Mouse (Mus musculus): ENCODE measurements around the gene Gm45062.

Gm45062 gene

GRCm38 (mm10) chr6:8368198-8368864, 109.1 kb downstream of the Gm45062 start:
- no peak for DNase-seq (ENCODE audit: low read depth, low spot score)

- no peak for DNase-seq (ENCODE audit: low read depth, low spot score)
These were observed 111.4 kb downstream of the Gm45062 start for GRCm38 (mm10) chr6:8370624-8371023.

- no peak for DNase-seq (ENCODE audit: low read depth, low spot score)
These were observed 113.8 kb downstream of the Gm45062 start for GRCm38 (mm10) chr6:8373051-8373450.

DNA sequence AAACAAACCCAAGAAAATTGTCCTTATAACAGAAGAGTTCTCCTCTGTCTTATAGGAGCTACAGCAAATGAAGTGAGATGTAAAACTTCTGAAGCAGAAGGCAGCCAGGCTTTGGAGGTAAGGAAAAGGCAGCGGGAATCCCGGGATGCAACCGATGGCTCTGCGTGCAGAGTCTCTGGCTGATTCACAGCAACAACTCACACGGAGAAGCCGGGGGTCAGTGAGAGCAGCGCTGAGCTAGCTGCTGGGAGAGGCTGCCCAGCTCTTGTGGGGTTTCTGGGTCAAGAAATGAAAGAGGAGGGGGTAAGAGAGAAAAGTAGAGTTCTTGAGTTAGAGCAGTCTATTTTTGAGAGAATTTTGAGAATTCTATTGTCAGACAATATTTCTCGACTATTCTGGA, 114.6 kb downstream of the Gm45062 start:
- no peak for DNase-seq (ENCODE audit: low read depth, low spot score)

DNA sequence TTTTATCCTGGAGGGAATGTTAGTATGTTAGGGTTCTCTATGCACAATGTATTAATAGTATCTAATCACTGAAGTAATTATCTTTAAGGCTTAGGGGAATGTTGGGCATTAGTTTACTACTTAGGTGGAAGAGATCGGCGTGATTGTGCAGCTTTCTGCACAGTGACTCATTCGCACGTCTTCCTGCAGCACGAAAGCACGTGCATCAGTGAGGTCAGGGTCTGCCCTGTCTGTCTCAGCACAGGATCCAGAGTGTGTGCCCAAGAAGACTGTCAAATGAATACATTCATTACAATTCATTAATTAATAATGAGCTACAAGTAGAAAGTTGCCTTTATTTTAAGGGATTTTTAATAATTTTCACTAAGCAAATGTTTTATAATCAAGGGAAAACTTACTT, 115.0 kb downstream of the Gm45062 start:
- no peak for DNase-seq (ENCODE audit: low read depth, low spot score)

GRCm38 (mm10) chr6:8374712-8375111, 115.5 kb downstream of the Gm45062 start:
- DNase-seq (ENCODE audit: low read depth, low spot score), result no peak

DNA sequence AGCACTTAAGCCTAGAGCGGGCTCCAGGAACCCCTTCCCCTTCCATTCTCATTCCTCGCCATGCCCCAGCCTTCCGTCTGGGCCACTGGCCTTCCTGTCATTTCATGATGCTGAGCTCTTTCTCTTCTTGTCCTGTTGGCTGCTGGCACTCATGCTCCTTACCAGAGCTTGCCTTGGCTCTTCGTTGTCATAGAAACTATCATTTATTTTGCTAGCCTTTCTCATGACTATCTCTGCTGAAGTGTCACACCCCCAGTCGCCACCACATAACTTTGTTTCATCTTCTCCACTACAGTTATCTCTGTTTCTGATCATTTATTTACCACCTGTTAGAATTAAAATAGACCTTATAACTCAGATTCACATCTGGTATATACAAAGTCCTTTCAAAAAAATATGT, 117.1 kb downstream of the Gm45062 start:
- DNase-seq (ENCODE audit: low read depth, low spot score), result no peak

- DNase-seq (ENCODE audit: low read depth, low spot score), result no peak
These were observed 118.4 kb downstream of the Gm45062 start for GRCm38 (mm10) chr6:8377667-8378066.

- DNase-seq (ENCODE audit: low read depth, low spot score), result no peak
These were observed 130.1 kb downstream of the Gm45062 start for GRCm38 (mm10) chr6:8389307-8389706.

- DNase-seq (ENCODE audit: low read depth, low spot score), result no peak
These were observed 131.0 kb downstream of the Gm45062 start for GRCm38 (mm10) chr6:8390296-8390695.

DNA sequence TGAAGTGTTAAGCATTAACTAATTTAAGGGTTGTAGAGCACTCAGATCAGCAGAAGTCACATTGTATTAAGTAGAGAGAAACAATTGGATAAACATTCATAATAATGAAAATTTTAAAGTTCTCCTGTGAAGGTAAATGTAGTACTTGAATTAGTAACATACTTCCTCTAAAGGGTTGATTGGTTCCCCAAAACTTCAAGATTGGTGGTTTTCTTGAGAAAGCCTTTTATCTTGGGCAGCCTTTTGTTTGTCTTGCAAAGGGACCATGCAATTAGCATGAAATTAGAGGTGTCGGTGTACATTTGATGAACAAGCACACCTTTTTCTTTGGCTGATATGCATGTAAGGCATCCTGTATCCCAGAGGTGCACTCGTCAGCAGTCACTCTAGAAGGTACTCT, 131.7 kb downstream of the Gm45062 start:
- DNase-seq (ENCODE audit: low read depth, low spot score), result no peak

- no peak for DNase-seq (ENCODE audit: low read depth, low spot score)
These were observed 133.8 kb downstream of the Gm45062 start for GRCm38 (mm10) chr6:8393029-8393428.

DNA sequence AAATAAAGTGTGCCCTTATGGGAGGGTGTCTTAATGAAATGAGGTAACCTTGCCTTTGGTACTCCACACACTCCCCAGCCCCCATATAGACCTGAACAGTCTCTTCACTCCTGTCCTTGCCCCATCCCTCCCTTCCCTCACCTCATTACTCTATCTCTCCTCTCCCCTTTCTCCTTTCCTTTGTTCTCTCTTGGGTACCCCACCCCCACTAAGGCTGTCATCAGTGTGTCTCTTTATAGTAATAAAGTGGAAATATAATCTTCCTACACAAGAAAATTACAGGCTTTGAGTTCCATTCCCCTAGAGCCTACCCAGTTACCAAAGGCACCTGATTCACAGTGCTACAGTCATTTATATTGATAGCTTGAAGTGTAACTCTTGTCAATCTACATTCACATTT, 134.8 kb downstream of the Gm45062 start:
- DNase-seq (ENCODE audit: low read depth, low spot score), result no peak

GRCm38 (mm10) chr6:8395061-8395460, 135.8 kb downstream of the Gm45062 start:
- no peak for DNase-seq (ENCODE audit: low read depth, low spot score)

DNA sequence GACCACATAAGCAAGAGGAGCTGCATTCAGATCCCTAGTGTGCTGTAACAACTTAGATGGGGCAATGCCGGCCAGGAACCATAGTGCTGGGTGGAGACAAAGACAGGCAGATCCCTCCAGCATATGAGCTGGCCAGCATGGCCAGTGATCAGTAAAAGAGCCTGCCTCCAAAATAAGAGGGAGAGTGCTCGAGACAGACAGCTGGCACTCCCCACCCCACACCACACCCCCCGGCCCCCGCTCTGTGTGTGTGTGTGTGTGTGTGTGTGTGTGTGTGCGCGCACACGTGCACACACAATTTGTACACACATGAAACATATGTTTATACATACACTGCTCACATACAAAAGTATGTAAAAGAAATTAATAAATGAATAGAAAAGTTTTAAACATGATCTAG, 138.0 kb downstream of the Gm45062 start:
- DNase-seq (ENCODE audit: low read depth, low spot score), result no peak

- no peak for DNase-seq (ENCODE audit: low read depth, low spot score)
These were observed 140.5 kb downstream of the Gm45062 start for GRCm38 (mm10) chr6:8399710-8400109.

DNA sequence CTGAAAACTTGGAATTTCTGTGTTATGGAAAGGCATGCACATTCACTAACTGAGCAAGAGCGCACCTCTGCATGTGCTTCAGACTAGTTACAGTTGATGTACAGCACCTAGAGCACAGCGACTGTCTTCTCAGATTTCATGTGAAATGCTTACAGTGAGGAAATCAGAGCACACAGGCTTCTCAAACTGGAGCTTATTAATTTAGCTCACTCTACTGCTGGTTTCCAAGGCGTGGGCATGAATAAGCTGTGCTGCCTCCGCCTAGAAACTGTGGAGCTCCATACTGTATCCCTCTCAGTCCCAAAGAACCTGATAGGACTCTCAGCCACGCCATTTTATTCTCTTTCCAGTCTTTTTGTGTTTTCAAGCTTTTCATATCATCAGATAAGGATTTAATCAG, 143.9 kb downstream of the Gm45062 start:
- no peak for DNase-seq (ENCODE audit: low read depth, low spot score)

GRCm38 (mm10) chr6:8405844-8406243, 146.6 kb downstream of the Gm45062 start:
- DNase-seq (ENCODE audit: low read depth, low spot score), result no peak

- no peak for DNase-seq (ENCODE audit: low read depth, low spot score)
These were observed 149.1 kb downstream of the Gm45062 start for GRCm38 (mm10) chr6:8408332-8408731.

GRCm38 (mm10) chr6:8409865-8410264, 150.6 kb downstream of the Gm45062 start:
- DNase-seq (ENCODE audit: low read depth, low spot score), result no peak

GRCm38 (mm10) chr6:8412845-8413598, 153.8 kb downstream of the Gm45062 start:
- no peak for DNase-seq (ENCODE audit: low read depth, low spot score)

DNA sequence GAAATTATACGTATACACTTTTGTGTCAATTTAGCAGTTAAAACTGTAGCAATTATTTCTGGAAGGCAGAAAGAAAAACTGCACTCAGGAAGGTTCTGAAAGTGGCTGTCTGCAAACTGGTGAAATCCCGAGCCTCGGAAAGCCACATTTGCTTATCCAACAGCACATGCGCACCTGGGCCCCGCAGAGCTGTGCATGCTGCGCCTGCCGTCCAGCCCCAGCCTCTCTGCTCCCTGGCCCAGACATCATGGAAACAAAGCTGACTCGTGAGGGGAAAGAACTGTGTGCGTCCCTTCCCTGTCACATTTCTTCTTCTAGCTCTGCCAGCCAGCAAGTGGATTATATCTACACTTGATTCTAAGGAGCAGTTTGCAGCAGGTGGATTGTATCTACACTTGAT, 154.8 kb downstream of the Gm45062 start:
- no peak for DNase-seq (ENCODE audit: low read depth, low spot score)

- DNase-seq (ENCODE audit: low read depth, low spot score), result no peak
These were observed 156.6 kb downstream of the Gm45062 start for GRCm38 (mm10) chr6:8415823-8416222.
